12 mouse cellular contexts compared by ENCODE assay signal in the genomic region with DNA sequence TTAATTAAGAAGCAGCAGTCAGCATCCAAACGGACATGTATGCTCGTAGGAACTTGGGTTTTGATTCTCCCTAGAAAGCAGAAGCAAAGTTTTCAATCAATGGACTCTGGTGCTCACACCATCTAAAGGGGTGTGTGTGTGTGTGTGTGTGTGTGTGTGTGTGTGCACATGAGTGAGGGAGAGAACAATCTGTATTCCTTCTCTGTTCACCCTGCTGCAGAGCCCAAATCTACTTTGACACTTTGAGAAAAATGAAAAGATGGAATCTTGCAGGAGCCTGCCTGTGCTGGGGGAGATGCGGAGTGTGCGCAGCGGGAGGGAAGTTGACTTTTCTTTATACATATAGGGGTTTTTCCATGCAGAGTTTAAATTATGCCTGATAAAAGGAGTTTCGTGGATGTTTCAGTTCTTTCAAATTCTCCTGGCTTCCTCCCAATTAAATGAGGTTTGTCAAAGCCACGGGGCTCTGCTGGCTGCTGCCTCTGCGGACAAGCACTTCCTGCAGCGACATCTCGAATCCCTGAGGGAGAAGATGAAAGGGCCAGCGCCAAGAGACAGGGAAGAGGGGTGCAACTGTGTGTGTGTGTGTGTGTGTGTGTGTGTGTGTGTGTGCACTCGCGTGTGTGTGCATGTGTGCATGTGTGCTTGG.
A peak's percentile ranks its signal among the peaks of the same experiment; 100 is the strongest.
DNase-seq lines count a peak whose midpoint lies in the region; ATAC-seq and TF ChIP-seq lines count a peak whose summit lies in the region.
"Had no signal": no experiment of that assay in that cellular context is flagged by ENCODE, and none has a peak within 500 bp of the region (broad histone marks: within the 10 kb centered on the region; RNA-seq: fewer than 3 reads in every experiment).

No protein-coding gene starts in this region.

- H3K27ac ChIP-seq in lung, embryonic 16.5 days (ENCODE audit: low read length), result no peak overlapping the region
- peak overlapping the region; percentile 76 for H3K27ac ChIP-seq in forebrain, embryonic 10.5 days
- H3K27ac ChIP-seq in hindbrain, embryonic 13.5 days, result peak overlapping the region; percentile 24; the same call in 1 of the 2 replicates
- peak overlapping the region; percentile 67; the same call in 1 of the 2 replicates for H3K27ac ChIP-seq in midbrain, postnatal 0 days (ENCODE audit: low read depth, low read length)
- H3K27ac ChIP-seq in left cerebral cortex, adult 2 months, result no peak overlapping the region
- H3K27ac ChIP-seq: macrophage had no signal

- 28% methylated on average over 13 of the region's 13 CpGs for WGBS in lung, embryonic 16.5 days
- WGBS in forebrain, embryonic 10.5 days, result 27% methylated on average over 13 of the region's 13 CpGs
- 18% methylated on average over 13 of the region's 13 CpGs for WGBS in hindbrain, embryonic 13.5 days
- 11% methylated on average over 13 of the region's 13 CpGs for WGBS in midbrain, postnatal 0 days

- ATAC-seq in lung, embryonic 16.5 days (ENCODE audit: low read depth), result peak; percentile 66; the same call in 1 of the 2 replicates
- ATAC-seq in hindbrain, embryonic 13.5 days (ENCODE audit: low FRiP score), result 0 out of 2 replicates have a peak, but pooled peaks have one; percentile 54
- peak; percentile 52 for ATAC-seq in midbrain, postnatal 0 days (ENCODE audit: low FRiP score)

- H3K4me2 ChIP-seq in lung, embryonic 16.5 days (ENCODE audit: low read depth, low read length), result peak overlapping the region; percentile 12; the same call in 1 of the 2 replicates
- H3K4me2 ChIP-seq in hindbrain, embryonic 13.5 days, result 0 out of 2 replicates have a peak overlapping the region, but pooled peaks have one; percentile 14
- peak overlapping the region; percentile 28 for H3K4me2 ChIP-seq in midbrain, postnatal 0 days (ENCODE audit: low read depth, low read length, poor library complexity, severe bottlenecking)

- no peaks in the 10 kb centered on the region for H3K9me3 ChIP-seq in lung, embryonic 16.5 days (ENCODE audit: control insufficient read depth, low read length)
- H3K9me3 ChIP-seq in forebrain, embryonic 10.5 days, result no peaks in the 10 kb centered on the region
- H3K9me3 ChIP-seq in hindbrain, embryonic 13.5 days, result no peaks in the 10 kb centered on the region
- no peaks in the 10 kb centered on the region for H3K9me3 ChIP-seq in midbrain, postnatal 0 days (ENCODE audit: low read length)
- H3K9me3 ChIP-seq: G1E had no signal

- TF ChIP-seq CTCF in midbrain, postnatal 0 days (IDR thresholded peaks at IDR 0.05), result no peak
- no peak for TF ChIP-seq CTCF in left cerebral cortex, adult 2 months (IDR thresholded peaks at IDR 0.05)

- H3K27me3 ChIP-seq in lung, embryonic 16.5 days (ENCODE audit: control insufficient read depth, insufficient read depth, low read depth, low read length), result no peaks in the 10 kb centered on the region
- H3K27me3 ChIP-seq in forebrain, embryonic 10.5 days (ENCODE audit: poor library complexity, severe bottlenecking), result peaks cover 68% of the 10 kb centered on the region
- H3K27me3 ChIP-seq in hindbrain, embryonic 13.5 days, result no peaks in the 10 kb centered on the region
- H3K27me3 ChIP-seq in midbrain, postnatal 0 days (ENCODE audit: insufficient read depth, low read length), result no peaks in the 10 kb centered on the region

- no peak overlapping the region for H3K9ac ChIP-seq in lung, embryonic 16.5 days (ENCODE audit: low read length)
- peak overlapping the region; percentile 30; the same call in 1 of the 2 replicates for H3K9ac ChIP-seq in hindbrain, embryonic 13.5 days
- H3K9ac ChIP-seq in midbrain, postnatal 0 days (replicated peaks; ENCODE audit: low read length, poor library complexity, severe bottlenecking), result no peak overlapping the region

- DNase-seq in lung, postnatal 14 days, result no peak
- no peak for DNase-seq in forebrain, embryonic 10.5 days (ENCODE audit: extremely low spot score, low spot score)
- no peak for DNase-seq in midbrain, postnatal 0 days (ENCODE audit: low spot score)
- no peak for DNase-seq in ovary, adult 18-20 months (ENCODE audit: low spot score)
- DNase-seq in left cerebral cortex, adult 2 months (ENCODE audit: extremely low spot score in 1 of 2, low spot score in 2 of 2), result no peak
- DNase-seq in cerebellum, adult 18-20 months, result no peak
- DNase-seq: cerebellum, adult 11 months; gastrocnemius, postnatal 36 days had no signal

- intact Hi-C loops in left cerebral cortex, adult 2 months (cut with DNase I), result no loop called here

- no peak overlapping the region for H3K4me3 ChIP-seq in lung, embryonic 16.5 days (ENCODE audit: low read length)
- no peak overlapping the region for H3K4me3 ChIP-seq in forebrain, embryonic 10.5 days
- no peak overlapping the region for H3K4me3 ChIP-seq in hindbrain, embryonic 13.5 days
- no peak overlapping the region for H3K4me3 ChIP-seq in midbrain, postnatal 0 days (ENCODE audit: low read depth, low read length)
- H3K4me3 ChIP-seq in left cerebral cortex, adult 2 months, result no peak overlapping the region

- peaks cover 12% of the 10 kb centered on the region for H3K4me1 ChIP-seq in lung, embryonic 16.5 days (replicated peaks; ENCODE audit: control insufficient read depth, insufficient read depth, low read length)
- H3K4me1 ChIP-seq in forebrain, embryonic 10.5 days, result peaks cover 64% of the 10 kb centered on the region
- peaks cover 32% of the 10 kb centered on the region for H3K4me1 ChIP-seq in hindbrain, embryonic 13.5 days (replicated peaks)
- H3K4me1 ChIP-seq in midbrain, postnatal 0 days (ENCODE audit: insufficient read depth, low read length), result peaks cover 14% of the 10 kb centered on the region; the same call in 1 of the 2 replicates

- H3K36me3 ChIP-seq in lung, embryonic 16.5 days (ENCODE audit: control insufficient read depth, insufficient read depth, low read length), result no peaks in the 10 kb centered on the region
- no peaks in the 10 kb centered on the region for H3K36me3 ChIP-seq in forebrain, embryonic 10.5 days (replicated peaks)
- no peaks in the 10 kb centered on the region for H3K36me3 ChIP-seq in hindbrain, embryonic 13.5 days
- H3K36me3 ChIP-seq in midbrain, postnatal 0 days (ENCODE audit: insufficient read depth, low read length), result no peaks in the 10 kb centered on the region
- H3K36me3 ChIP-seq: G1E had no signal

Comparison
In these comparisons a context has a peak if more than half of its experiments do, and no peak if none do; other contexts are left out.
1. H3K27ac ChIP-seq: peak in forebrain, embryonic 10.5 days (single experiment), hindbrain, embryonic 13.5 days (single experiment) and midbrain, postnatal 0 days (single experiment); none in lung, embryonic 16.5 days (single experiment) and left cerebral cortex, adult 2 months (single experiment).
2. Peak in every context shown above with its lines, with median percentiles within 50 percentile points of each other: ATAC-seq and H3K4me2 ChIP-seq.